Mouse (Mus musculus) Patski (cell line): Measurements from ENCODE around the gene Gm36210. TPM values are rescaled to one million over a fixed set of nuclear protein-coding genes. Genes with fewer than 3 reads are reported as not detected.
"Not testable (repeated sequence)": the region's sequence is repeated elsewhere in the genome, so short reads cannot be mapped to it uniquely, and the experiment has no call there.

Experiments used
- ATAC-seq: fragments of 100-300 bp; one replicate; pipeline ENCODE4 v1.8.0; 2021
- CTCF ChIA-PET: fragments of 350-600 bp; sonication (Branson Sonifier 250); formaldehyde crosslinking; loops from one replicate; lab custom pipeline; 2022; ENCODE audit warnings: inconsistent platforms; lab: Charles Lee
- POLR2A ChIA-PET: fragments of 350-600 bp; sonication (Branson Sonifier 250); formaldehyde crosslinking; loops from one replicate; lab custom pipeline; 2022; ENCODE audit warnings: antibody characterized with exemption, inconsistent platforms; lab: Charles Lee
- DNase-seq: peaks from one replicate; pipeline ENCODE4 v3.0.0-alpha.2; 2011; ENCODE audit warnings: low read depth, low spot score
- H3K27me3 ChIP-seq: fragments of 371-371 bp; one replicate; pipeline ENCODE4 v1.5.1; 2021
- CTCF ChIP-seq: fragments of 100-300 bp; IDR thresholded peaks from one replicate; pipeline ENCODE4 v1.5.1; 2021
- in situ Hi-C: fragments of 300-500 bp; cut with MboI; formaldehyde crosslinking; loops from 3 replicates; pipeline ENCODE4 v1.11.1; 2018; ENCODE audit warnings: low pct_unique_long_range_greater_than_20kb, mixed read lengths
- polyA plus RNA-seq: library from polyadenylated mRNA; unstranded; gene quantifications from one replicate; pipeline ENCODE4 v1.2.3, GENCODE M21; 2021

The Gm36210 gene
- polyA plus RNA-seq, 1 experiment from 2014 or later: not detected

- H3K27me3 ChIP-seq: peaks cover 3% of the 10 kb centered on the region
- ChIA-PET CTCF (interaction anchor here (1.2 to 1.8 kb wide), 2 partner anchors 11 to 30 kb away, joined by 3 to 4 read pairs; partner anchors contain the start of gene Isoc2b), POLR2A (interaction anchor here (0.6 kb wide), 1 partner anchor 279 kb away, joined by 5 read pairs; no protein-coding TSS in a partner anchor)
- in situ Hi-C loops: no loop called here
- TF ChIP-seq CTCF: no peak
- DNase-seq: no peak
- ATAC-seq: no peak
Observed at GRCm38 (mm10) chr7:4899649-4900522, 6.4 kb downstream of the Gm36210 start.

- CTCF ChIA-PET: interaction anchor here (1.8 to 2.0 kb wide), 2 partner anchors 22 to 30 kb away, joined by 4 read pairs; partner anchors contain the start of genes Isoc2a and Isoc2b
- in situ Hi-C loops: no loop called here
- POLR2A ChIA-PET: no interaction called here
- ATAC-seq (no peak), DNase-seq (no peak)
- peaks cover 3% of the 10 kb centered on the region for H3K27me3 ChIP-seq
- no peak for TF ChIP-seq CTCF
Observed at GRCm38 (mm10) chr7:4898851-4899648, 7.3 kb downstream of the Gm36210 start.

- no peaks in the 10 kb centered on the region for H3K27me3 ChIP-seq
- ATAC-seq: no peak
- in situ Hi-C loops: no loop called here
- DNase-seq: no peak
- TF ChIP-seq CTCF: no peak
- ChIA-PET POLR2A (no interaction called here), CTCF (no interaction called here)
Observed at GRCm38 (mm10) chr7:4895186-4895585, 11.1 kb downstream of the Gm36210 start.

- ATAC-seq (no peak), DNase-seq (no peak)
- ChIA-PET POLR2A (no interaction called here), CTCF (no interaction called here)
- in situ Hi-C loops: no loop called here
- H3K27me3 ChIP-seq: no peaks in the 10 kb centered on the region
- no peak for TF ChIP-seq CTCF
Observed at GRCm38 (mm10) chr7:4886680-4887079, 19.6 kb downstream of the Gm36210 start.

- H3K27me3 ChIP-seq, ATAC-seq, POLR2A ChIA-PET, DNase-seq, CTCF ChIA-PET, in situ Hi-C loops: not testable (repeated sequence)
Observed at GRCm38 (mm10) chr7:4879036-4879435, 27.3 kb downstream of the Gm36210 start.

GRCm38 (mm10) chr7:4878186-4878585 lies 28.1 kb downstream of the Gm36210 start:
- no peaks in the 10 kb centered on the region for H3K27me3 ChIP-seq
- peak; percentile 47 for TF ChIP-seq CTCF
- ChIA-PET CTCF (no interaction called here), POLR2A (no interaction called here)
- in situ Hi-C loops: no loop called here
- DNase-seq (no peak), ATAC-seq (no peak)

GRCm38 (mm10) chr7:4877226-4877625 lies 29.1 kb downstream of the Gm36210 start:
- TF ChIP-seq CTCF: no peak
- in situ Hi-C loops: no loop called here

GRCm38 (mm10) chr7:4876753-4877221 lies 29.5 kb downstream of the Gm36210 start, which contains the start of gene Isoc2a:
Gene Isoc2a, plus strand, starts transcription at chr7:4877153.
- H3K27me3 ChIP-seq: no peaks in the 10 kb centered on the region
- peak; percentile 54 for DNase-seq
- in situ Hi-C loops: no loop called here
- ATAC-seq: peak; percentile 100
- ChIA-PET CTCF (interaction anchor here (1.4 kb wide), 1 partner anchor 21 kb away, joined by 4 read pairs; no protein-coding TSS in a partner anchor), POLR2A (no interaction called here)
- no peak for TF ChIP-seq CTCF

More at GRCm38 (mm10) chr7:4877226-4877625, 29.1 kb downstream of the Gm36210 start:
- ChIA-PET POLR2A (interaction anchor here (0.8 kb wide), 1 partner anchor 10 kb away, joined by 3 read pairs; no protein-coding TSS in a partner anchor), CTCF (interaction anchor here (1.4 kb wide), 1 partner anchor 21 kb away, joined by 4 read pairs; no protein-coding TSS in a partner anchor)
- ATAC-seq (peak; percentile 28), DNase-seq (no peak)
- no peaks in the 10 kb centered on the region for H3K27me3 ChIP-seq

GRCm38 (mm10) chr7:4870133-4870532 lies 36.2 kb downstream of the Gm36210 start, which contains the start of gene Isoc2b:
Gene Isoc2b, minus strand, starts transcription at chr7:4870258.
- H3K27me3 ChIP-seq: no peaks in the 10 kb centered on the region
- no peak for TF ChIP-seq CTCF
- ChIA-PET POLR2A (no interaction called here), CTCF (interaction anchor here (1.3 kb wide), 1 partner anchor 30 kb away, joined by 4 read pairs; no protein-coding TSS in a partner anchor)
- no peak for DNase-seq
- no peak for ATAC-seq
- in situ Hi-C loops: no loop called here

GRCm38 (mm10) chr7:4866631-4867180 lies 39.6 kb downstream of the Gm36210 start:
- no peaks in the 10 kb centered on the region for H3K27me3 ChIP-seq

More at GRCm38 (mm10) chr7:4866631-4867180, 39.6 kb downstream of the Gm36210 start:
- POLR2A ChIA-PET: interaction anchor here (0.6 to 1.5 kb wide), 2 partner anchors 11 to 211 kb away, joined by 3 read pairs; no protein-coding TSS in a partner anchor
- in situ Hi-C loops: no loop called here
- ATAC-seq: no peak
- TF ChIP-seq CTCF: no peak
- DNase-seq: no peak
- CTCF ChIA-PET: interaction anchor here (1.1 to 1.3 kb wide), 2 partner anchors 31 to 60 kb away, joined by 3 read pairs; no protein-coding TSS in a partner anchor
